Mouse (Mus musculus): ENCODE results near the gene Fam3c. TPM values are rescaled to one million over a fixed set of nuclear protein-coding genes. Genes with fewer than 3 reads are reported as not detected.

The Fam3c gene
- polyA plus RNA-seq, 1 experiment from 2014 or later, result 65.0 TPM

DNA sequence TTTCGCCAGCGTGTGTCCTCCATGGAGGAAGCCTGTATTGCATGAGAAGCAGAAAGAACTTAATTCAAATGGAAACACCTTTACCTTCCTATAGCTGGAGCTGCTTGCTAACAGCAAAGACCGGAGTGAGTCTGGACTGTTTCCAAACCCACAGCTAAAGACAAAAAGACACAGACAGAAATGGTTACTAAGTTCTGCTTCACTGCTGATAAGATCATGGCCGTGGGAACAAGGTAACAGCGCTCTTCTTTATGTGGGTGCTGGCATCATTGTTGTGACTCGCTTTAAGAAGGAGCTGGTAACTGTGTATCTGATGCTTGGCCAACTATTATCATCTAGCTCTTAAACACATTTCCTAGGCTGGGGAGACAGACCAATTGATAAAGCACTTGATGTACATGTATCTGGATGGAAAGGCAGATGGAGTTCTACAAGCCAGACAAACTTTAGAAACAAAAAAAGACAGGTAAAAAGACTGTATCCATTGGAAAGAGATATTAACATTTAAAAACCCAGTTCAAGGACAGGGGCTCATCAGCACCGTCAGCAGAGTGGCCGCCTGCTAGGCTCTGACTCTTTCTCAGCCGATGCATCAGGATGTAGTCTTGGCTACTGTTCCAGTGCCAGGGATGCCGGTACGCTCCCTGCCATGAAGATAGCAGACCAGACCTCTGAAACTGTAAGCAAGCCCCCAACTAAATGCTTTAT is 6.4 kb downstream of the Fam3c start:
- H3K4me2 ChIP-seq (ENCODE audit: low read length), result no peak overlapping the region
- DNase-seq (ENCODE audit: low spot score) (no peak), ATAC-seq (replicated peaks; ENCODE audit: low FRiP score, low read depth) (no peak)
- H3K27me3 ChIP-seq (ENCODE audit: insufficient read depth, low read length), result no peaks in the 10 kb centered on the region
- H3K4me1 ChIP-seq (replicated peaks; ENCODE audit: insufficient read depth, low read length), result peaks cover 10% of the 10 kb centered on the region
- no peak overlapping the region for H3K27ac ChIP-seq
- no peak for TF ChIP-seq CTCF (IDR thresholded peaks at IDR 0.05; ENCODE audit: low read depth)
- H3K9me3 ChIP-seq (replicated peaks; ENCODE audit: low read length), result no peaks in the 10 kb centered on the region
- no peak overlapping the region for H3K9ac ChIP-seq (ENCODE audit: low read depth, low read length)
- H3K36me3 ChIP-seq (ENCODE audit: insufficient read depth, low read length), result no peaks in the 10 kb centered on the region
- no peak overlapping the region for H3K4me3 ChIP-seq (replicated peaks; ENCODE audit: low read depth, low read length)
- 82% methylated on average over 11 of the region's 11 CpGs for WGBS

DNA sequence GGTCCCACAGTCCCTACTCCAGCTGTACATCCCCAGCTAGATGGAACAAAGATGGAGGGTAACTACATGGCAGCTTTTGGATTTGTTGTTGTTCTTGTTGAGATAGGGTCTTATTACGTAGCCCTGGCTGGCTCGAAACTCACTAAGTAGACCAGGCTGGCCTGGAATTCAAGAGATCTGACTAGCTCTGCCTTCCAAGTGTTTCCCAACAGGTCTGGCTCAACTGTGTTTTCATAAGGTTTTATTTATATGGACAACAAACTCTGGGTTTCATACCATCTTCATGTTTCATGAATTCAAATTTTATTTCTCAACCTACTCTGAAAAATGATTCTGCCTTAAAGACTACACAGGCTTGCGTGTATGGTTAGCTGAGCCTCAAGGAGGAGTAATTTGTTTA is 7.1 kb downstream of the Fam3c start:
- Histone ChIP-seq H3K27me3 (ENCODE audit: insufficient read depth, low read length) (no peaks in the 10 kb centered on the region), H3K9ac (ENCODE audit: low read depth, low read length) (no peak overlapping the region), H3K36me3 (ENCODE audit: insufficient read depth, low read length) (no peaks in the 10 kb centered on the region), H3K4me1 (replicated peaks; ENCODE audit: insufficient read depth, low read length) (peaks cover 10% of the 10 kb centered on the region), H3K9me3 (replicated peaks; ENCODE audit: low read length) (no peaks in the 10 kb centered on the region), H3K4me2 (ENCODE audit: low read length) (no peak overlapping the region), H3K4me3 (replicated peaks; ENCODE audit: low read depth, low read length) (no peak overlapping the region), H3K27ac (no peak overlapping the region)
- no peak for DNase-seq (ENCODE audit: low spot score)
- no peak for TF ChIP-seq CTCF (IDR thresholded peaks at IDR 0.05; ENCODE audit: low read depth)
- ATAC-seq (replicated peaks; ENCODE audit: low FRiP score, low read depth), result no peak
- 98% methylated on average over 3 of the region's 3 CpGs for WGBS

DNA sequence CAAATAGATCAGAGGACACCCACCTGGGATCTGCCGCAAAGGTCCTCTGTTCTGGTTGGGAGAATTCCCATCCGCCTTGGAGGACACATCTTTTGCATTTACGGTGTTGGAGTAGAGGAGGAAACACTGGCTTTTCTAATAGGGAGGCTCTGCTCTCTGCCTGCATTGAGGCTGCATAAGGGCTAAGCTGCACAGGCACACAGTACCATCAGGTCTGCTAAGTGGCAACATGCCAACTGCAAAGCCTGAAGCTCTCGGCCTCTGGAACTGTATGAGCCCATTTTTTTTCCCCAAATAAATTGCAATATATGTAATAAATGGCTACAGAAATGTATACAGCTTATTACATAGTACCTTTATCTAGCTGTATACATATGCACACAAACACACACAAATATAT is 7.9 kb downstream of the Fam3c start:
- Histone ChIP-seq H3K27ac (no peak overlapping the region), H3K9ac (ENCODE audit: low read depth, low read length) (no peak overlapping the region), H3K4me2 (ENCODE audit: low read length) (no peak overlapping the region), H3K9me3 (replicated peaks; ENCODE audit: low read length) (no peaks in the 10 kb centered on the region), H3K4me1 (replicated peaks; ENCODE audit: insufficient read depth, low read length) (peaks cover 10% of the 10 kb centered on the region), H3K36me3 (ENCODE audit: insufficient read depth, low read length) (no peaks in the 10 kb centered on the region), H3K4me3 (replicated peaks; ENCODE audit: low read depth, low read length) (no peak overlapping the region), H3K27me3 (ENCODE audit: insufficient read depth, low read length) (no peaks in the 10 kb centered on the region)
- no peak for ATAC-seq (replicated peaks; ENCODE audit: low FRiP score, low read depth)
- no peak for TF ChIP-seq CTCF (IDR thresholded peaks at IDR 0.05; ENCODE audit: low read depth)
- no peak for DNase-seq (ENCODE audit: low spot score)
- WGBS, result 71% methylated on average over 4 of the region's 4 CpGs

DNA sequence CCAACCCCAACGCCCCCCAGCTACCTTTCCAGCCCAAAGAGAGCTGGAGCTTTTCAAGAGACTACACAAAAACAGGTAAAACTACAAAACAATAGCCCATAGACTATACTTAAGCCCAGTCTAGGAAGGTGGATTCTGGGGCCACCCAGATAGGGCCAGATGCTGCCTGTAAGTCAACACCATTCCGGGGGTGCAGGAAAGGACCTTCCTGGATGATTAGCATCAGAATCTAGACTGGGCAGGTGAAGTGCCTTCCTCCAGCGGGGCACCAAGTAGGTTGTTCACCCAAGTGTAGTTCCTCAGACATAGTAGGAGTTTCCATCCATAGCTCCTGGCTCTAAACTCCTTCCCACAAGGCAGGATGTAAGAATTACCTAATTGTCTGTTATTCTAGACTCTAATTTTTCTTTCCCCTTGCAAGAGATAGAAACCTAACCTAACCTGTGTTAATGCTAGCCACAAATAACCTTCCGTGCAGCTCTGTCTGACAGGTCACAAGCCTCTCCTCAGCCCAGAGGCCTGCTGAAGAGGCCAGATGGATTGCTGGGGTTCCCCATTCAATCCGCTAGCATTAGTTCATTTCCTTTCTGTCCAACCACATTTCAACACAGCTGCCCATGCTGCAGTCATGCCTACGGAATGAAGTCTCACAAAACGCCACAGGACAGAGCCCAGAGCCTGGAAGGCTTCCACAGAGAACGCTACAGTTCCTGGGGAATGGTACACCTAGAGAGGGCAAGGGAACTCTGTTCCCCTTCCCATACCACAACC is 8.7 kb downstream of the Fam3c start:
- H3K4me3 ChIP-seq (replicated peaks; ENCODE audit: low read depth, low read length), result no peak overlapping the region
- peaks cover 10% of the 10 kb centered on the region for H3K4me1 ChIP-seq (replicated peaks; ENCODE audit: insufficient read depth, low read length)
- H3K36me3 ChIP-seq (ENCODE audit: insufficient read depth, low read length), result no peaks in the 10 kb centered on the region
- no peaks in the 10 kb centered on the region for H3K9me3 ChIP-seq (replicated peaks; ENCODE audit: low read length)
- no peak overlapping the region for H3K27ac ChIP-seq
- H3K27me3 ChIP-seq (ENCODE audit: insufficient read depth, low read length), result no peaks in the 10 kb centered on the region
- 55% methylated on average over 8 of the region's 8 CpGs for WGBS
- TF ChIP-seq CTCF (IDR thresholded peaks at IDR 0.05; ENCODE audit: low read depth), result no peak
- no peak for ATAC-seq (replicated peaks; ENCODE audit: low FRiP score, low read depth)
- DNase-seq (ENCODE audit: low spot score), result no peak
- H3K9ac ChIP-seq (ENCODE audit: low read depth, low read length), result no peak overlapping the region
- no peak overlapping the region for H3K4me2 ChIP-seq (ENCODE audit: low read length)

DNA sequence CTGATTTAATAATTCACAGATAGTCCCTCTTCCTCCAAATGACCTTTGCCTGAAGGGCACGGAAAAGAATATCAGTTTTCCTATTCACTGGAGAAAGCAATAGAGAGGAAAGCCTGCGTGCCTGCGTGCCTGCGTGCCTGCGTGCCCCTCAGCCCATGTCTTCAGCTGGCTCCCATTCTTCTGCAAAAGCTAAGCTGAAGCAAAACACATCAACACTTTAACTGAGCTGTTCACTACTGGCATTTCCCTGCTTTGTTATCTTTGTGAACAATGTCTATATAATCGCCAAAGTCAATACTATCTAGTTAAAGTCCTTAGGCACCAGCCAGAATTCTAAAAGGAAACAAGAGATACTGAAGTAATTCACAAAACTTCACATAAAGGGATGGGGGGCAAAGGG is 11.6 kb downstream of the Fam3c start:
- no peak for DNase-seq (ENCODE audit: low spot score)
- no peak overlapping the region for H3K4me3 ChIP-seq (replicated peaks; ENCODE audit: low read depth, low read length)
- H3K4me2 ChIP-seq (ENCODE audit: low read length), result no peak overlapping the region
- no peak for TF ChIP-seq CTCF (IDR thresholded peaks at IDR 0.05; ENCODE audit: low read depth)
- H3K27ac ChIP-seq, result no peak overlapping the region
- no peaks in the 10 kb centered on the region for H3K36me3 ChIP-seq (ENCODE audit: insufficient read depth, low read length)
- 39% methylated on average over 6 of the region's 6 CpGs for WGBS
- peaks cover 7% of the 10 kb centered on the region for H3K4me1 ChIP-seq (replicated peaks; ENCODE audit: insufficient read depth, low read length)
- no peaks in the 10 kb centered on the region for H3K27me3 ChIP-seq (ENCODE audit: insufficient read depth, low read length)
- ATAC-seq (replicated peaks; ENCODE audit: low FRiP score, low read depth), result no peak
- H3K9me3 ChIP-seq (replicated peaks; ENCODE audit: low read length), result no peaks in the 10 kb centered on the region
- H3K9ac ChIP-seq (ENCODE audit: low read depth, low read length), result no peak overlapping the region

DNA sequence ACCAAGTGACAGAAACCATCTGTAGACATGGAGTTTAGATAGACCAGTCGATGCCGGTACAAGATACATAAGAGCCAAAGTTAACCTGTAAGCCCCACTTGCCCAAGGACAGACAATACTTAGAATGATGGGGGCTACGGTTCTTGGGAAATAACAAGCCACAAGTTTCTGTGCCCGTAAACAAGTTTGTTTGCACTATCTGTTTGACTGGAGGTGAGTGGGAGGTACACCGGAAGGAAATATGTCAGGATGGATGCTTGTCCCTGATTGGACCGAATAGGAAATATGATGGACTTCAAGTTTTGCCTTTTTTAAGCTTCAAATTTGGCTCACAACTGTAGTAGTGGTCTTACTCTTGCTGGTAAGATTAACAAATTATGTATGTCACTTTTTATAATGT is 12.3 kb downstream of the Fam3c start:
- 94% methylated on average over 6 of the region's 6 CpGs for WGBS
- H3K27ac ChIP-seq, result no peak overlapping the region
- H3K4me2 ChIP-seq (ENCODE audit: low read length), result no peak overlapping the region
- H3K36me3 ChIP-seq (ENCODE audit: insufficient read depth, low read length), result no peaks in the 10 kb centered on the region
- ATAC-seq (replicated peaks; ENCODE audit: low FRiP score, low read depth), result no peak
- H3K27me3 ChIP-seq (ENCODE audit: insufficient read depth, low read length), result no peaks in the 10 kb centered on the region
- no peak for TF ChIP-seq CTCF (IDR thresholded peaks at IDR 0.05; ENCODE audit: low read depth)
- H3K4me3 ChIP-seq (replicated peaks; ENCODE audit: low read depth, low read length), result no peak overlapping the region
- H3K9ac ChIP-seq (ENCODE audit: low read depth, low read length), result no peak overlapping the region
- peaks cover 7% of the 10 kb centered on the region for H3K4me1 ChIP-seq (replicated peaks; ENCODE audit: insufficient read depth, low read length)
- H3K9me3 ChIP-seq (replicated peaks; ENCODE audit: low read length), result no peaks in the 10 kb centered on the region
- no peak for DNase-seq (ENCODE audit: low spot score)

All from kidney, postnatal 0 days (tissue).